ENCODE assay signal across 12 mouse cellular contexts in the genomic region with DNA sequence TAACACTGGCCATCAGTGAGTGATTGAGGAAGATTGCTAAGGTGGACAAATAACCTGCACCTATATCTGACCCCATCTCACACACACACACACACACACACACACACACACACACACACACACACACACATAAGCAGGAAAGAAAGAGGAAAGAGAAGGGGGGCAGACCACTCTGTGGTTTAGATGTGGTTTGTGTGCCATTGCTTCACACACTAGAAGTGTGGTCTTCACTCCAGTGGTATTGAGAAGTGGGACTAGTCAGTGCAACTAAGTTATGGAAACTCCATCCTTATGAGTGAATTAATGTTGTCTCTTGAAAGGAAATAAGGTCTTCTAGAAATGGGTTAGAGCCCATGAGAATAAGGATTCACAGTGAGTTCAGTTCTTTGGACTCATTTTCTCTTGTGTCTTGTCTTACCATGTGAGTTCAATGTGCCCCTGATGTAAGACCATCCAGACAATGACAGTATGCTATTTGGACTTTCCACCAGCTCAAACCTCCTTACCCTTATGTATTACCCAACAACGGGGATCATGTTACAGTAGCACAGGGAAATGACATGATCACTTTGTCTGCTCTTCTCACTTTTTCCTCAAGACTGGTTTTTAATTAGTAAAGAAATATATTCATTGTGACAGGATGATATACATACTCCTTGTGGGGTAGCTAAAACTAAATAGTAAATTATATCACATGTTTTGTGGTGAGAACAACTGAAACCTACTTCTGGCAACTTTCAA.
"Had no signal": no experiment of that assay in that cellular context is flagged by ENCODE, and none has a peak within 500 bp of the region (broad histone marks: within the 10 kb centered on the region; RNA-seq: fewer than 3 reads in every experiment).

No protein-coding gene starts in this region.

- ATAC-seq: liver, postnatal 0 days; lung, postnatal 0 days; midbrain, embryonic 13.5 days; midbrain, embryonic 15.5 days had no signal

- DNase-seq: liver, postnatal 0 days; lung, adult 2 months; lung, postnatal 14 days; lung, postnatal 36 days; right cerebral cortex, postnatal 25 days; spleen, adult 18-20 months; thymus, adult 18-20 months; thymus, postnatal 14 days; thymus, postnatal 36 days had no signal
